Mouse (Mus musculus) retina, adult 2 months (tissue): ENCODE results near the gene Gm813.
"Not testable (repeated sequence)": the region's sequence is repeated elsewhere in the genome, so short reads cannot be mapped to it uniquely, and the experiment has no call there.

Experiments used
- DNase-seq: peaks from one replicate; pipeline ENCODE4 v3.0.0-alpha.2; 2012; ENCODE audit warnings: low read depth, low spot score

Gm813 gene

GRCm38 (mm10) chr16:58616878-58617277, at the start of gene Gm813:
TSS of gene Gm813 (minus strand) at chr16:58616978.
- no peak for DNase-seq

GRCm38 (mm10) chr16:58665137-58665536, 48.4 kb upstream of the Gm813 start:
- DNase-seq = not testable (repeated sequence)

DNA sequence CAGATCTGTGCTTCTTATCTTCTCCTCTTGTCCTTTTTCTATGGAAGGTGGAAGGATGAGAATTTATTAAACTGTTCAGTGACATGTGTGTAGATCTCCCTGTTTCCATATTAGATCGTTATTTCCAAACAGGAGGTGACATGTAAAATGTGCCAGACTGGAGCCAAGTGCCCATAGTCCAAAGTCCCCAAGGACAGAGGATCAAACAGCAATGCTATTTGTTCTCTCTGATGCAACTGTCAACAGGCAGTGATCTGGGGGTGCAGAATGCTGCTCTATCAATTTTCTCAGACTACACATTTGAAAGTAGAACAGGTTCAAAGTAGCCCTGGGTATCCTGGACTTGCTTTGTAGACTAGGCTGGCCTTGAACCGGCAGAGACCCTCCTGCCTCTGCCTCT, 47.0 kb upstream of the Gm813 start:
- DNase-seq = no peak

GRCm38 (mm10) chr16:58663021-58663420, 46.2 kb upstream of the Gm813 start:
- DNase-seq = no peak

- DNase-seq = no peak
Measured at GRCm38 (mm10) chr16:58662287-58662791, 45.6 kb upstream of the Gm813 start.

GRCm38 (mm10) chr16:58661826-58662225, 45.0 kb upstream of the Gm813 start:
- no peak for DNase-seq

DNA sequence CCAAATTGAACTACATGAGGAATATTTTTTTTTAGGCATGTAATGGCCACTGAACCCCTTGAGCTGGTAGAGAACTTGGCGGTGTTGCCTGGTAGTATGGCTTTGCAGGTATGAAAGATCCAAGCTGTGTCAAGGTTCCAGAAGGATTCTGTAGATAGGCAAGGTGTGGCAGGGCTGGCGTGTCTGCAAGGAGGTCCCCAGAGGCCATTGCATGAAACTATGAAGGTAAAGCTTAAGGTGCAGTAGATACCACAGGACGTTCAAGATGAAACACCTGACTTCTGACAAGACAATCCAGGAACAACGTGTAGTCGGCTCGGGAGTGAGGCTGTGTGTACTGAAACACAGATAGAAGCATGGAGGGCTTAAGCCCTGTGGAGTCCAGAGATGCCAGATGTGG, 41.9 kb upstream of the Gm813 start:
- no peak for DNase-seq

DNA sequence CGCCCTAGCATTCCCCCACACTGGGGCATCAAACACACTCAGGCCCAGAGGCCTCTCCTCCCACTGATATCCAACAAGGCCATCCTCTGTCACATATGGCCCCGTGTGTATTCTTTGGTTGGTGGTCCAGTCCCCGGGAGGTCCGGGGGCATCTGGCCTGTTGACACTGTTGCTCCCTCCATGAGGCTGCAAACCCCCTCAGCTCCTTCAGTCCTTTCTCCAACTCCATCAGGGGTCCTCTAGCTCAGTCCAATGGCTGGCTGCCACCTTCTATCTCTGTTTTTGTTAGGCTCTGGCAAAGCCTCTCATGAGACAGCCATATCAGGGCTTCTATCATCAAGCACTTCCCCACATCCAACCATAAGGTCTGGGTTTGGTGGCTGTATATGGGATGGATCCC, 39.7 kb upstream of the Gm813 start:
- no peak for DNase-seq

- DNase-seq = no peak
Measured at GRCm38 (mm10) chr16:58655751-58656150, 39.0 kb upstream of the Gm813 start.

DNA sequence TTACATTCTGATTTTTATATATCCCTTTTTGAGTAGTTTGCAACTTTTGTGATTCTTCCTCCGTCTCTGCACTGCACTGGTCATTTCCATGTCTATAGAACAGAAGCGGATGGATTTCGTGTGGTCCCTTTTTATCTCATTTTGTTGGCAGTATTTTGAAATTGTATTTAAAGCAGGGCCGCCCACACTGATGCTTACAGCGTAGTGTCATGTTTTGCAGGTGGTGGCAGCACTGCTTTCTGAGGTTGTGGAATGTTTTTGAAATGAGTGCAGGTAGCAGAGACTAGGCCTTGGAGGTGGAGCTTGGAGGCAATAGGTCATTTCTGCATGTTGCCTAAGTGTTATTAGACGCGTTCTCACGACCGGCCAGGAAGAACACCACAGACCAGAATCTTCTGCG, 33.2 kb upstream of the Gm813 start:
- DNase-seq = no peak

DNA sequence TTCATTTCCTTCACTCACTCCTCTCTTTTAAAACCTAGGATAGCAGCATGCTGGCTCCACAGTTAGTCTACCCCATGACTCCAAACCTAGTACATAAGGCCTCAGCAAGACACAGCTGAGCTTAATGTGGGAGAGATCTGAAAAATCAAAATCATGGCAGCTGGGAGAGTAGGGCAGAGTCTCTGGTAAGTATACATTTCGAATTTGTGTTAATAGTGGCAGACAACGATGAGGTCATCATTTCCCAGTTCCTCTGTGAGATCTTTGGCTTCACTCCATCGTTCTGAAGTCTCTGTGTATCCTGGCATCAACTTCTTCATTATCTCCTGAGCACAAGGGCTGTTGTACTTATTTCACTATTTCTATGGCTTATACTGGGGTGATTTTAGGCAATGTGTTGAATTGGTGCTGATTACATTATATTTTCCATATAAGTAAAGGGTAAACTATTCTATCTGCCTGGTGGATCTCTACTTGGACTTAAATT, 22.0 kb upstream of the Gm813 start, which contains the start of gene E330017A01Rik:
Gene E330017A01Rik (minus strand): TSS at position 51 of the 487 bp plus-strand sequence.
- DNase-seq = no peak

GRCm38 (mm10) chr16:58638016-58638415, 21.2 kb upstream of the Gm813 start:
- DNase-seq = no peak

DNA sequence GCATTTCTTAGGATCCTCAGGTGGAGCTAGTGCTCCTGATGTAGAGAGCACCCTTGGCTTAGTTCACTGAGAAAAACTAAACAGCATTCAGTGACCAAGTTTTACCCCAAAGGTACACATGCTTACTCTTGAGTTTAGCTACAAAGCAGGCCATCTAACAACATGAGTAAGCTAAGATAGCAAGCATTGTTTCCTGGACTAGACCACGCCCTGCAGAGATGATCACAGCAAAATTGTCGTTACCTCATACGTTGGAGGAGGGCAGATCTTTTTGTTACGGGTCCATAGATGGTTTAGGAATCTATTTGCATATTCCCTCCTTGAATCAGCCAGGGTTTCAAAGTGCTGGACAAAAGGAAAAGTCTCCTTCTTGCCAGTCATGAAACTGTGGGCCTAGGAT, 20.7 kb upstream of the Gm813 start:
- DNase-seq = no peak

DNA sequence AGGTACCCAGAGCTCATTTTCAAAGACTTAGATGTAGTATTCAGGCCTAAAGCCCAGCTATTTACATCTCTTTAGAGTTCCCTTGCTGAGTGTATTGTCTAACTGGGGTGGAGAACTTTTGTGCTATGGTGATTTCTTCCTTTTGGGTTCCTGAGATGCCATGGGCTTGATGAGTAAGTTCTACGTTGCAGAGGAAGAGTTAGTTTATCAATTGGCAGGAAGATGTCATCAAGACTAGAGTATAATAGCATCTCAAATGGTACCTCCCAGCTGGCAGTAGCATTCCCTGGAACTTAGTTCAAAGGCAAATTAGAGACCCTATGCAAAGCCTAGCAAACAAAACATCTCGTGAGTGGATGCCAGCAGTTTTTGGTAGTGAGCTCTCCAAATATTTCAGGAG, 19.1 kb upstream of the Gm813 start:
- no peak for DNase-seq

- DNase-seq = no peak
Measured at GRCm38 (mm10) chr16:58629736-58630135, 13.0 kb upstream of the Gm813 start.

GRCm38 (mm10) chr16:58628968-58629367, 12.2 kb upstream of the Gm813 start:
- no peak for DNase-seq

- DNase-seq = no peak
Measured at GRCm38 (mm10) chr16:58628336-58628680, 11.5 kb upstream of the Gm813 start.

GRCm38 (mm10) chr16:58627597-58628335, 11.0 kb upstream of the Gm813 start:
- DNase-seq = no peak

DNA sequence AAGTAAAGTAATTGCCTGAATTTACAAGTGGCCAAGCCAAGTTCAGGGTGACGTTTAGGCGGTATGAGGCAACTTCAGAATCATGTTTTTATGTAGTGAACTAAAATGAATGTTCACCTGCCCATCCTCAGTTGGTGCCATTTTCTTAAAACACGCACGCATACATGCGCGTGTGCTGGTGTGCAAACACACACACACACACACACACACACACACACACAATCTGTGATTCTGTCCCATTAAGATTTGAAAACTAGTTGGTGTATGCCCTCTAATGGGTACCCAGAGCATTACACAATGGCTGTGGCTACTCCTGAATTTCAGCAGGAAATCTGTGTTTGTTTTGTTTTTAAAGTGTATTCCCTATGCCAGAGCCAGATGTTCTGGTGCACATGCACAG, 7.2 kb upstream of the Gm813 start:
- DNase-seq = no peak

- DNase-seq = no peak
Measured at GRCm38 (mm10) chr16:58623114-58623513, 6.3 kb upstream of the Gm813 start.

DNA sequence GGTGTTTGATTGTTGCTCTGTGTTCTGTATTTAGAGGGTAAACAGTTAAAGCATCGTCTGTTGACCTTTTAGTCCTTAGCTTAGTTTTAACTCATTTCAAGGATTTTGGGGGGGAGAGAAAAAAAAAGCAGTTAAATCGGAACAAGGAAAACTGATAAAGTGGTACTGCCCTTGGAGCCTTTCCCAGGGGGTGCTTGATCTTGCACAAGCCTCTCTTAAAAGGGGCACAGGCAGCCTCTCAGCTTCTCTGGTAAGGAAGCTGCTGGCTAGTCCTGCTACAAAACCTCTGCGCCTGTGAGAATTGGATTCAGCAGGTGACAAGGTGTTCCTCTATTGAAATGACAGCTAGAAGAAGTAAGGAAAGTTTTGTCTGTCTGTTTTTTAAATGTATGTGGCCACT, 5.6 kb upstream of the Gm813 start:
- no peak for DNase-seq

DNA sequence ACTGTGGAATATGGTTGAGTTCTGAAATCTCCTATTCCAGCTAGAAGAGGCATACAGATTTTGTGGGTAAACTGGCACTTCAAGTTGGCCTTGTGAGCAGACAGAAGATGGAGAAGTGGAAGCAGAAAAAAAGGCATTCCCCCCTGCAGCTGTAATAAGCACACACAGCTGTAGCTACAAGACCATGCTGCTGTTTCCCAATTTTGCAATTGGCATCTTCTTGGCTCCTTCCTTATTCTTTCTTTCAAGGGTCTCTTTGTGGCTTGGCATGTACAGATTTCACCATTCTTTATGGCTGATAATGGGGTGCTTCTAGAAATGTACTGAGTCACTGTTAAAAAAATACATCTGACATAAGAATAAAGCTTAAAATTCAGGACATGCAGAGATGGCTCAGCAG, 568 bp upstream of the Gm813 start:
- DNase-seq = no peak

GRCm38 (mm10) chr16:58612969-58613368, 3.8 kb downstream of the Gm813 start:
- DNase-seq = no peak

DNA sequence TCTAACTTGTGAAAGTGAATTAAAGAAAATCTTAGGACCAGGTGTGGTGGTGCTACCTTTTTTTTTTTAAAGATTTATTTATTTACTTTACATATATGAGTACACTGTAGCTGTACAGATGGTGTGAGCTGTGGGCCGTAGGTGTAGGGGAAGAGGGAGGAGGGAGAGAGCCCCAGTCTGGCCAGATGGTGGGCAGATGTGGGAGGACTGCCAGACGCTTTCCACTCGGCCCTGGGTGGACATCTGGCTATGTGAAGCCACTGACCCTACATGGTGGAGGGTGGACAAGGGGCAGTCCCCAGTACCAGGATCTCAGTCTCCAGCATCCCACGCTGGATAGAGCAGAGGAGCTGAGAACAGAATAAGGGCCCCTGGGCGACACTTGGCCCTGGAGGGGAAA, 9.7 kb downstream of the Gm813 start:
- DNase-seq = no peak
